Mouse (Mus musculus): Measurements from ENCODE around the gene Ciz1.
"Not testable (repeated sequence)": the region's sequence is repeated elsewhere in the genome, so short reads cannot be mapped to it uniquely, and the experiment has no call there.

DNA sequence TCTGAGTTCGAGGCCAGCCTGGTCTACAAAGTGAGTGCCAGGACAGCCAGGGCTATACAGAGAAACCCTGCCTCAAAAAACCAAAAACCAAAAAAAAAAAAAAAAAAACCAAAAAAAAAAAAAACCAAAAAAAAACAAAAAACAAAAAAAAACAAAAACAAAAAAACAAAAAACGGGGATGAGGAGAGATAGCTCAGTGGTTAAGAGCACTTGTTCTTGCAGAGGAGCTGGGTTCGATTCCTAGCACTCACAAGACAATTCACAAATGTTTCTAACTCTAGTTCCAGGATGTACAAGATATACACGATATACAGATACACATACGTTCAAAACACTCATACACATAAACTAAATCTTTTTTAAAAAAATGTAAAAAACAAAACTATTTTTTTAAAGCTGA lies 10.1 kb downstream of the Ciz1 start:
- not testable (repeated sequence) for TF ChIP-seq CTCF (IDR thresholded peaks at IDR 0.05; ENCODE audit: extremely low read depth, insufficient read depth, insufficient read length, insufficient replicate concordance); POLR2A (IDR thresholded peaks at IDR 0.05; ENCODE audit: low read depth, low read length)

All from spleen, adult 2 months (tissue).